Mouse (Mus musculus) stomach, postnatal 0 days (tissue): ENCODE data around the gene Camkk2.

ENCODE experiments used
- CTCF ChIP-seq: IDR thresholded peaks from 2 replicates; pipeline ENCODE4 v1.5.1; 2016; ENCODE audit warnings: antibody characterized with exemption, low read depth, mild to moderate bottlenecking, moderate library complexity
- EP300 ChIP-seq: optimal IDR thresholded peaks from 2 replicates; pipeline ENCODE3; 2016; ENCODE audit warnings: antibody characterized with exemption

DNA sequence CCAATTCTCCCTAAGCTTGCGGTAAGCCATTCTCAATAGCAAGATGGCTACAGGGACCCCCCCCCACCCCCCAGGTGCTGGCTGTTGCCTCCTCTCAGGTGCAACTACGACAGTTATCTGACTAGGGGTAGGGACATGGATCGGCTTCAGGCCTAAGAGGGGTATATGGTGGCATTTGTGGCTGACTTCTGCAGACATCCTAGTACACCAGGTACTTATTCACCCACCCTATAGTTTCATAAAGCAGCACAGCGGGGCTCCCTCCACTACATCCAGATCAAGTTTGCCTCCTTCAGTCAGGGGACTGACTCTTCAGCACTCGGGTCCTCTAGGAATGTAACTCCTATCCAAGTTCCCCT lies 72.3 kb downstream of the Camkk2 start:
- TF ChIP-seq CTCF (no peak), EP300 (no peak)
